Mouse (Mus musculus): ENCODE data around the gene Ube2cbp.

Gene Ube2cbp

GRCm38 (mm10) chr9:86435510-86435909 is 29.2 kb downstream of the Ube2cbp start:
- CTCF ChIA-PET: no interaction called here

- CTCF ChIA-PET: no interaction called here
Observed at GRCm38 (mm10) chr9:86423331-86423730, 41.4 kb downstream of the Ube2cbp start.

GRCm38 (mm10) chr9:86419366-86419765 is 45.4 kb downstream of the Ube2cbp start:
- CTCF ChIA-PET: no interaction called here

- CTCF ChIA-PET: no interaction called here
Observed at GRCm38 (mm10) chr9:86417971-86418370, 46.8 kb downstream of the Ube2cbp start.

GRCm38 (mm10) chr9:86395785-86396184 is 69.0 kb downstream of the Ube2cbp start:
- CTCF ChIA-PET: no interaction called here

DNA sequence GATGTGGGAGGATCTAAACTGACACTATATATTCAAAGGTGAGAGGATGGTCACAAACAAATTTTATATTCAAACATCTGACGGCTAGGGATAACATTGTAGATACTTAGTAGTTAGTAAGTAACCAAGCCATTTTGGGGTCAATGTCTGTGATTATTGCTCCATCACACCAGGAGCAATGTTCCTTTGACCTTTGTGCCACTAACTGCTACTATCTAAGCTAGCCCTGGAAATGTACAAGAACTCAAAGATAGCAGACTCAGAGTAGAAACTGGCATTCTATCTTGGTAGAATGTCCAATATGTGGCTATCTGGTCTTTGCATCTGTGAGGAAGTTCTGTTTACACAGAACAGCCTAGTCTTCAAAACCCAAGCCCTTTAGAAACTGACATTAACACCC is 69.7 kb downstream of the Ube2cbp start:
- CTCF ChIA-PET: no interaction called here

DNA sequence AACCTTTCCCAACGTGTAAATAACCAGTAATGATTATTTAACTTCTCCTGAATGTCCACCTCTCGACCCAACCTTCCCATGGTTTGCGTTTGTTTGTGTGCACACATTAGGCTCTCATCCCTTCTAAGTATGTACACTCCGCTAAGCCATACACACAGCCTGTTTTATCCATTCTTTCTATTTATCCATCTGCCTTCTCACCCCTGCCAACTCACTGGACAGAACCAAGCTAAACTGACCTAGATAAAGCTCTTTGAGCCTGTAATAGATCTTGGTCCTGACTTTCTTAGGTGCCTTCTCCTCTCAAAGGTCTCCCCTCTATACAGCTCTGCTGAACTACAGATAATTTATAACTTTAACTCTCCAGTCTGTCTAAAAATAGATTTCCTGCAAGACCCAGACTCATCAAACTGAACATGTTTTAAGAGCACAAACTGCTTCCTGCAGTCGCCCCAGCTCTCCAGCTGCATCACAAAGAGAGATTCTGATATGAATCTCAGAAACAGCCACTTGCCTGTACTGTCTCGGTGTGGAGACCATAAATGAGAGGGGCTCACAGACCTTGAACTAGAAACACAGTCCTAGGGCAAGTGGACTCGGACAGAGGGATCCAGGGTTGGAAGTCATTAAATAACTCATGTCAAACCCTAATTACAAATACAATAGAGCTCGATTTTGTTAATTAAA is 71.0 kb downstream of the Ube2cbp start:
- CTCF ChIA-PET: no interaction called here

GRCm38 (mm10) chr9:86391467-86391866 is 73.3 kb downstream of the Ube2cbp start:
- CTCF ChIA-PET: no interaction called here

- CTCF ChIA-PET: no interaction called here
Observed at GRCm38 (mm10) chr9:86390713-86391112, 74.0 kb downstream of the Ube2cbp start.

- CTCF ChIA-PET: no interaction called here
Observed at GRCm38 (mm10) chr9:86388538-86388937, 76.2 kb downstream of the Ube2cbp start.

DNA sequence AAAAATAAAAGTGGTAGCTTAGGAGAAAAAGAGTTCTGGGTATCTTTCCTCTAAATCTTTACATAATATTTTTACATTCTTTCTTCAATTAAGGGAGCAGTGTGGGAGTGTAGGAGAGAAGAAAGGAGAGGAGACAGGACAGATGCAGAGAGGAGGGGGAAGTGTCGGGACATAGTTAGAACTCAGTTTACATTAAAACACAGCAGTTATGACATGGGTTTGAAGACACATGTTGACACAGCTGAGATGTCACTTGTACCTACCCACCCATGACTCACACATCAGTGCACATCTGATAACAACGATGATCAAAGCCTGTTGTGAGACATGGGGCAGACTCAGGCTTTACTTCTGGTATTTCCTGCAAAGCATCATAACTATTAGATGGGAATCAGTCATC is 87.8 kb downstream of the Ube2cbp start:
- CTCF ChIA-PET: no interaction called here

DNA sequence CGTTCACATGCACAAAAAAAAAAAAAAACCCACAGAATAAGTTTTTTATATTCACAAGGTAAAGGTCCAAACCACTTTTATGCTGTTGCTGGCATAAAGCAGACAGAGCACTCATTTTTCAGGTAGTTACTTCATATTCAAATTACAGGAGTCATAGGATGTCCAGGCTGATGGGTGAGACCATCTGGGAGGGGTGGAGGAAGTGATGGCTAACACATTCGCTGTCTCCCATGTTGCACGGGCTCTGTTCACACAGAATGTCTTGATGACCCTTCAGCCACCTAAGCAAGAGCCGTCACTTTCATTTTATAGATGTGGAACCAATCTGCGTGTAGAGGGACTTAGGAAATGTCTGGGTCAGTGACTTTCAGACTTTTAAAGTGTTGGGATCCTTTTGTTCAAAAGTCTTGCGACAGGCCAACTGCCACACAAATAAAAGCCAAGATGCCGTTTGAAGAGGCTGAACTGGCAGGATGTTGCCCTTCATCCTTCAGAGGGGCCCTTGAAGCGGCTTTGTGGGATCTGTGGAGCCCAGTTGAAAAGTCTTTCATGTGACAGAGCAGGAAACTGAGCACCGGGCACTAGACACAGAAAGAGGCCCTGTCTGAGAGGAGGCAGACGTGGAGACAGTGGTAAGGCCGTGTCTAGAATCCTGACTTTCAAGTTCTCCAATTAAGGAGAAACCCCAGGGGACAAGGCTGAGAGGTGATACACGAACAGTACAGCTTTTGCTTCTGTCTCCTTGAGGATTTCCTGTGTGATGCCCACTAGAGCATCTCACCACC is 91.8 kb downstream of the Ube2cbp start:
- CTCF ChIA-PET: interaction anchor here (0.7 kb wide), 1 partner anchor 180 kb away, joined by 6 read pairs; no protein-coding TSS in a partner anchor

GRCm38 (mm10) chr9:86369208-86369607 is 95.5 kb downstream of the Ube2cbp start:
- CTCF ChIA-PET: no interaction called here

GRCm38 (mm10) chr9:86360536-86360935 is 104.2 kb downstream of the Ube2cbp start:
- CTCF ChIA-PET: interaction anchor here (0.6 kb wide), 1 partner anchor 24 kb away, joined by 5 read pairs; no protein-coding TSS in a partner anchor

DNA sequence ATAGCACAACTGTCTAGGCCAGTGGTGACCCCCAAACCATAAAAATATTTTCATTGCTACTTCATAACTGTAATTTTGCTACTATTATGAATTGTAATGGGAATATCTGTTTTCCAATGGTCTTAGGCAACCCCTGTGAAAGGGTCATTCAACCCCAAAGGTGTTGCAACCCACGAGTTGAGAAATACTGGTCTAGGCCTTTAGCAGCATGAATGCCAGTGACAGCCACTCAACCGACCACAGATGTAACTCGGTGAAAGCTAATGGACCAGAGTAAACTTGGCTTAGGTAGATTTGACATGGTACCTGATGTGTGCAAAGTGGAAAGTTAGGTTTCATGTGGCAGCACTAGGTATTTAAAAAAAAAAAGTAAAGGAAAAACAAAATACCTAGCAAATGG is 108.9 kb downstream of the Ube2cbp start:
- CTCF ChIA-PET: no interaction called here

DNA sequence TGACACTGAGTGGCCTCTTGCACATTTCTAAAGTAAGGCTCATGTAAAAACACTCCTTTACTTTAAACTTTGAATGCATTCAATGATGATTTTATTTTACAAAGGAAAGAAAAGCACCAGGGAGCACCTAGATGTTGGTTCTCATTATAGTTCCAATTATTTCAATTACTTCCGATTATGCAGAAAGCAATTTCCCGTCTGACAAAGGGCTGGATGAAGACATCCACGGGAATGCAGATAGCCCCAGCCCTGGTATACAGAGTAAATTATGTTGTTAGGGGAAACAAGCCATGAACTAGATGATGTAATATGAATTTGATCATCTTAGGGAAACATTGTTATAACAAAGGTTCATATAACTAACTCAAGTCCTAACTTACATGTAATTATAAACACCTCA is 113.3 kb downstream of the Ube2cbp start:
- CTCF ChIA-PET: no interaction called here

- CTCF ChIA-PET: interaction anchor here (0.7 kb wide), 1 partner anchor 24 kb away, joined by 5 read pairs; no protein-coding TSS in a partner anchor
Observed at GRCm38 (mm10) chr9:86336792-86337191, 128.0 kb downstream of the Ube2cbp start.

- CTCF ChIA-PET: interaction anchor here (0.7 kb wide), 1 partner anchor 25 kb away, joined by 5 read pairs; no protein-coding TSS in a partner anchor
Observed at GRCm38 (mm10) chr9:86336361-86336760, 128.4 kb downstream of the Ube2cbp start.

DNA sequence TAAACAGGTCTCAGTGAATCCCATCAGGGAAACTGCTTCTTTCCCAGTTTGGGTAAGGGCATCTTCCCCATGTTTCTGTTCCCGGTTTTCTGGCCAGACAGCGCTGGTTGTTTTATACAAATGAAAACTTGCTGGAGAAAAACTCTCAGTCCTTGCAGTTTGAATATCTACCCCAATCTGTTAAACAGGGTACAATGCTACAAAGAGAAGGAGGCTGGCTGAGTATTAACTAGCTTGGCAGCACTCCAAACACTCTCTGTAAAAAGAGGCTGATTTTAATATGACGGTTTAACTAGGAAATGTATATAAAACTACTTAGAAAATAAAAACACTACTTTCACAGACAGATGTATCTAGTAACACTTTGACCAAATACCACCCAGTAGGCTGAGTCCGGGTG is 129.2 kb downstream of the Ube2cbp start:
- CTCF ChIA-PET: no interaction called here

- CTCF ChIA-PET: interaction anchor here (0.6 kb wide), 1 partner anchor 13 kb away, joined by 3 read pairs; no protein-coding TSS in a partner anchor
Observed at GRCm38 (mm10) chr9:86334357-86334756, 130.4 kb downstream of the Ube2cbp start.

DNA sequence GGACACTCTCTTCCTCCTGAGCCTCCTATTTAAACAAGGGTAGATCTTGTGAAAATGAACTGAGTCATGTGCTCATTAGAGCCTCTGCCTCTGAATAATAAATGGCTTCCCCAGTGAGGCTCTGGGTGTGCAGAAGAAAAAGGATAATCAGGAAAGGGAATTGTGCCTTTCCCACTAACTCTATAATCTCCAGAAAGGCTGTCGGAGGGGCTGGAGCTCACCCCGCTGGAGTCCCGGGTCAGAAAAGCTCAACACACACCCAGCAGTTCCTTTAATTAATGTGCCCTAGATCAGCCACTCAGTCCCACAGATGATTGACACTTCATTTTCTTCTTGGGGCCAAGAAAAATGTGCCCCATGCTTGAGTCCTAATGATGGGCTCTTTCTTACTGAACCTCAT is 134.2 kb downstream of the Ube2cbp start:
- CTCF ChIA-PET: no interaction called here

GRCm38 (mm10) chr9:86328270-86328669 is 136.5 kb downstream of the Ube2cbp start:
- CTCF ChIA-PET: no interaction called here

DNA sequence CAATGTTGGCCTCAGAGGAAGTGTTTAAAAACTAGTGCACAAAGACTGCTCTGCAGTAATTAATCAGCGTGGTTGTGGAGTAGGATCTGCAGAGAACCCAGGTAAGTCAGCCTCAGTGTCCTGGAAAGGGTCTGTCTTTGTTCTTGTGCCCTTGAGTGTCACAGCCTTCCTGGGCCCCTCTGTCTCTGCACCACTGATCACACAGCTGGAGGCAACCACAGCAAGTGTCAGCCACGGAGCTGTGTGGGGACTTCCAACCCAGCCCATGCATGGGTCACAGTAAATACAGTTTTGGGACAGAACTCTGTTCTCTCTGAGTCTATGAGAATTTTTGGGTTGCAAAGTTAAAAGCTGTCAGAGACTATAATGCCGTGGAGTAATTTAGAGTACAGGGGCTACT is 137.4 kb downstream of the Ube2cbp start:
- CTCF ChIA-PET: no interaction called here

Data from spleen, embryonic (tissue).